Mouse (Mus musculus): Measurements from ENCODE around the gene 4930407I10Rik. TPM values are rescaled to one million over a fixed set of nuclear protein-coding genes. Genes with fewer than 3 reads are reported as not detected.
A peak's percentile ranks its signal among the peaks of the same experiment; 100 is the strongest.

Gene 4930407I10Rik
- polyA plus RNA-seq, 1 experiment from 2014 or later = not detected

- Histone ChIP-seq H3K9ac (ENCODE audit: low read depth, low read length) (no peak overlapping the region), H3K27me3 (replicated peaks; ENCODE audit: control insufficient read depth, insufficient read depth, low read length) (no peaks in the 10 kb centered on the region), H3K4me3 (ENCODE audit: low read depth, low read length) (no peak overlapping the region), H3K4me1 (ENCODE audit: control insufficient read depth, insufficient read depth, low read length) (0 out of 2 replicates have a peak, but pooled peaks cover 5% of the 10 kb centered on the region), H3K27ac (replicated peaks; ENCODE audit: low read depth, low read length) (no peak overlapping the region), H3K4me2 (ENCODE audit: low read depth, low read length) (no peak overlapping the region), H3K36me3 (ENCODE audit: control insufficient read depth, insufficient read depth, low read length) (peaks cover 35% of the 10 kb centered on the region), H3K9me3 (ENCODE audit: control insufficient read depth, low read length) (no peaks in the 10 kb centered on the region)
- no peak for ATAC-seq (ENCODE audit: low read depth)
- WGBS = 98% methylated on average over 7 of the region's 7 CpGs
- no peak for DNase-seq (ENCODE audit: low spot score)
Observed at GRCm38 (mm10) chr15:82044166-82044784, 14.7 kb upstream of the 4930407I10Rik start.

GRCm38 (mm10) chr15:82046246-82046891 lies 12.6 kb upstream of the 4930407I10Rik start:
- Histone ChIP-seq H3K9ac (ENCODE audit: low read depth, low read length) (peak overlapping the region; percentile 97), H3K27ac (replicated peaks; ENCODE audit: low read depth, low read length) (peak overlapping the region; percentile 94), H3K27me3 (replicated peaks; ENCODE audit: control insufficient read depth, insufficient read depth, low read length) (no peaks in the 10 kb centered on the region), H3K36me3 (ENCODE audit: control insufficient read depth, insufficient read depth, low read length) (peaks cover 16% of the 10 kb centered on the region), H3K4me1 (ENCODE audit: control insufficient read depth, insufficient read depth, low read length) (0 out of 2 replicates have a peak, but pooled peaks cover 5% of the 10 kb centered on the region), H3K9me3 (ENCODE audit: control insufficient read depth, low read length) (no peaks in the 10 kb centered on the region), H3K4me2 (ENCODE audit: low read depth, low read length) (peak overlapping the region; percentile 92), H3K4me3 (ENCODE audit: low read depth, low read length) (peak overlapping the region; percentile 100)
- DNase-seq (ENCODE audit: low spot score) = no peak
- 0 out of 2 replicates have a peak, but pooled peaks have one; percentile 10 for ATAC-seq (ENCODE audit: low read depth)
- WGBS = 3% methylated on average over 26 of the region's 26 CpGs

GRCm38 (mm10) chr15:82047080-82047883 lies 11.7 kb upstream of the 4930407I10Rik start, which contains the start of gene Snu13:
Gene Snu13 (minus strand): TSS chr15:82047598.
- Histone ChIP-seq H3K27me3 (replicated peaks; ENCODE audit: control insufficient read depth, insufficient read depth, low read length) (no peaks in the 10 kb centered on the region), H3K36me3 (ENCODE audit: control insufficient read depth, insufficient read depth, low read length) (peaks cover 16% of the 10 kb centered on the region), H3K4me3 (ENCODE audit: low read depth, low read length) (peak within 1 kb of the TSS; percentile 100), H3K9me3 (ENCODE audit: control insufficient read depth, low read length) (no peaks in the 10 kb centered on the region), H3K4me1 (ENCODE audit: control insufficient read depth, insufficient read depth, low read length) (0 out of 2 replicates have a peak, but pooled peaks cover 5% of the 10 kb centered on the region), H3K4me2 (ENCODE audit: low read depth, low read length) (peak within 1 kb of the TSS; percentile 92), H3K27ac (replicated peaks; ENCODE audit: low read depth, low read length) (peak within 1 kb of the TSS; percentile 94), H3K9ac (ENCODE audit: low read depth, low read length) (peak within 1 kb of the TSS; percentile 97)
- DNase-seq (ENCODE audit: low spot score) (peak; percentile 92), ATAC-seq (ENCODE audit: low read depth) (peak; percentile 89)
- WGBS = under 1% methylated on average over 73 of the region's 74 CpGs

- WGBS = 51% methylated on average over 5 of the region's 5 CpGs
- Histone ChIP-seq H3K36me3 (ENCODE audit: control insufficient read depth, insufficient read depth, low read length) (no peaks in the 10 kb centered on the region), H3K27ac (replicated peaks; ENCODE audit: low read depth, low read length) (no peak overlapping the region), H3K4me3 (ENCODE audit: low read depth, low read length) (no peak overlapping the region), H3K4me2 (ENCODE audit: low read depth, low read length) (no peak overlapping the region), H3K9ac (ENCODE audit: low read depth, low read length) (no peak overlapping the region), H3K27me3 (replicated peaks; ENCODE audit: control insufficient read depth, insufficient read depth, low read length) (no peaks in the 10 kb centered on the region), H3K9me3 (ENCODE audit: control insufficient read depth, low read length) (no peaks in the 10 kb centered on the region), H3K4me1 (ENCODE audit: control insufficient read depth, insufficient read depth, low read length) (no peaks in the 10 kb centered on the region)
- DNase-seq (ENCODE audit: low spot score) (no peak), ATAC-seq (ENCODE audit: low read depth) (no peak)
Observed at GRCm38 (mm10) chr15:82052544-82052943, 6.4 kb upstream of the 4930407I10Rik start.

DNA sequence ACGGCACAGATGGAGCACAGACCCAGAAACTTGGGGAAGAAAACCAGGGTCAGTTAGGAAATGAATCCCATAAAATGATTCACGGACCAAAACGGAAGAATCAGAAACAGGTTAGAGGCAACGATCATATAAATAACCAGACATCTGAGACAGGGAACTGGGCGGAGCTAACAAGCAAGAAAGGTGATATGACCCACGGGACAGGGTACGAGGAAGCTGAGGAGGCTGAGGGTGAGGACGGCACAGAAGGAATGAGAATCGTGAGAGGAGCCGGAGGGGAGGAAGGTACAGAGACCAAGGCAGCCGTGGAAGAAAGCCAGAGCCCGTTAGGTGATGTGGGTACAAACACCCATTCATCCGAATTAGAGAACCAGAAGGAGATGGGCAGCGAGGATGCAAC lies 5.0 kb downstream of the 4930407I10Rik start:
- Histone ChIP-seq H3K4me3 (ENCODE audit: low read depth, low read length) (no peak overlapping the region), H3K27ac (replicated peaks; ENCODE audit: low read depth, low read length) (no peak overlapping the region; the same call in 1 of the 2 replicates)
- ATAC-seq (ENCODE audit: low read depth) = peak; percentile 57; the same call in 1 of the 2 replicates

DNA sequence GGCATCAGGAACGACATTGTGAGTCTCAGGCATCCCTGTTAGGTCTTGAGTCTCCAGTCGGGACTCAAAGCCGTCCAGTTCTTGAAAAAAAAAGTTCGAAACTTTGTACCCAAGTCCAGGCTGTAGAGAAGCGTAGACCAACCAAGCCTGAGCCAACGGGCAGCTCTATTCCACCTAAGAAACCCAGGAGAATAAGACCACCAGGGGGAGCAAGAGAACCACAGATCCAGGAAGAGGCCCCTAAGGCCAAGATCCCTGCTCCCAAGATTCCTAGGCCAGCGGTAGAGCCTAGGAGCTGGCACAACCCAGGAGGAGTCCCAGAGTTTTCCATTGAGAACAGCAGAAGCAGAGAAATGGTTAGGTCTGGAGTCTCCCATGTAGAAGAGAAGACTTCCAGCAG lies 6.6 kb downstream of the 4930407I10Rik start:
- peak; percentile 89 for DNase-seq (ENCODE audit: low spot score)
- Histone ChIP-seq H3K36me3 (ENCODE audit: control insufficient read depth, insufficient read depth, low read length) (no peaks in the 10 kb centered on the region), H3K4me2 (ENCODE audit: low read depth, low read length) (no peak overlapping the region), H3K9me3 (ENCODE audit: control insufficient read depth, low read length) (0 out of 2 replicates have a peak, but pooled peaks cover 7% of the 10 kb centered on the region), H3K27ac (replicated peaks; ENCODE audit: low read depth, low read length) (no peak overlapping the region), H3K4me1 (ENCODE audit: control insufficient read depth, insufficient read depth, low read length) (peaks cover 10% of the 10 kb centered on the region), H3K4me3 (ENCODE audit: low read depth, low read length) (no peak overlapping the region), H3K27me3 (replicated peaks; ENCODE audit: control insufficient read depth, insufficient read depth, low read length) (peaks cover 29% of the 10 kb centered on the region), H3K9ac (ENCODE audit: low read depth, low read length) (no peak overlapping the region)
- whole genome bisulfite sequencing = 22% methylated on average over 7 of the region's 7 CpGs
- no peak for ATAC-seq (ENCODE audit: low read depth)

More for the DNA sequence above, 5.0 kb downstream of the 4930407I10Rik start:
- peak overlapping the region; percentile 27 for H3K4me2 ChIP-seq (ENCODE audit: low read depth, low read length)
- H3K4me1 ChIP-seq (ENCODE audit: control insufficient read depth, insufficient read depth, low read length) = peaks cover 10% of the 10 kb centered on the region
- H3K9ac ChIP-seq (ENCODE audit: low read depth, low read length) = peak overlapping the region; percentile 31; the same call in 1 of the 2 replicates
- peaks cover 13% of the 10 kb centered on the region for H3K27me3 ChIP-seq (replicated peaks; ENCODE audit: control insufficient read depth, insufficient read depth, low read length)
- no peaks in the 10 kb centered on the region for H3K36me3 ChIP-seq (ENCODE audit: control insufficient read depth, insufficient read depth, low read length)
- 30% methylated on average over 14 of the region's 14 CpGs for WGBS
- peak; percentile 41 for DNase-seq (ENCODE audit: low spot score)
- H3K9me3 ChIP-seq (ENCODE audit: control insufficient read depth, low read length) = no peaks in the 10 kb centered on the region

DNA sequence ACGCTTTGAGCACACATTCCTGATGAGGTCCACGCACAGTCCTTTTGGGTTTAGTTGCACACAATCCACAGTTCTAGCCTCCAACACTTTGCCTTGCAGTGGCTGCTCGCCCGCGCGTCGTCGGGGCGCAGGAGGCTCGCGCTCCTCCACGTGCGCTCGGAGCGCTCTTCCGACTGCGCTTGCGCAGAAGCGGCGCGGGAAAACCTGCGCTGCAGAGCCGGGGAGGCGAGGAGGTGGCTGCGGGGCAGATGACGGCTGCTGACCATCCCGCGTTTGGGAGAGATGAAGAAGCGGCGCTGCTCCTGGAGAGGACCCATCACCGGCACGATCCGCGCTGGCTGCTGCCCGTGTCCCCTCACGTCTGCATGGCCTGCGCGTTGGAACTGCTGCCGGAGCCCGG lies 10.9 kb downstream of the 4930407I10Rik start, which contains the start of gene Mei1:
TSS of gene Mei1 (plus strand) at position 99 of the 400 bp plus-strand sequence.
- Histone ChIP-seq H3K4me2 (ENCODE audit: low read depth, low read length) (peak within 1 kb of the TSS; percentile 37; the same call in 1 of the 2 replicates), H3K27ac (replicated peaks; ENCODE audit: low read depth, low read length) (no peak within 1 kb of the TSS), H3K27me3 (replicated peaks; ENCODE audit: control insufficient read depth, insufficient read depth, low read length) (peaks cover 36% of the 10 kb centered on the region), H3K4me1 (ENCODE audit: control insufficient read depth, insufficient read depth, low read length) (no peaks in the 10 kb centered on the region), H3K9ac (ENCODE audit: low read depth, low read length) (no peak within 1 kb of the TSS), H3K9me3 (ENCODE audit: control insufficient read depth, low read length) (0 out of 2 replicates have a peak, but pooled peaks cover 7% of the 10 kb centered on the region), H3K4me3 (ENCODE audit: low read depth, low read length) (peak within 1 kb of the TSS; percentile 18), H3K36me3 (ENCODE audit: control insufficient read depth, insufficient read depth, low read length) (no peaks in the 10 kb centered on the region)
- DNase-seq (ENCODE audit: low spot score) = no peak
- no peak for ATAC-seq (ENCODE audit: low read depth)
- 28% methylated on average over 31 of the region's 40 CpGs for WGBS

GRCm38 (mm10) chr15:82071816-82072469 lies 13.0 kb downstream of the 4930407I10Rik start:
- DNase-seq (ENCODE audit: low spot score) (no peak), ATAC-seq (ENCODE audit: low read depth) (no peak)
- Histone ChIP-seq H3K9ac (ENCODE audit: low read depth, low read length) (no peak overlapping the region), H3K27ac (replicated peaks; ENCODE audit: low read depth, low read length) (no peak overlapping the region), H3K4me3 (ENCODE audit: low read depth, low read length) (no peak overlapping the region), H3K4me1 (ENCODE audit: control insufficient read depth, insufficient read depth, low read length) (no peaks in the 10 kb centered on the region), H3K27me3 (replicated peaks; ENCODE audit: control insufficient read depth, insufficient read depth, low read length) (peaks cover 34% of the 10 kb centered on the region), H3K4me2 (ENCODE audit: low read depth, low read length) (no peak overlapping the region), H3K9me3 (ENCODE audit: control insufficient read depth, low read length) (0 out of 2 replicates have a peak, but pooled peaks cover 7% of the 10 kb centered on the region), H3K36me3 (ENCODE audit: control insufficient read depth, insufficient read depth, low read length) (no peaks in the 10 kb centered on the region)
- WGBS = 92% methylated on average over 26 of the region's 26 CpGs
